Mouse (Mus musculus) myocyte (in vitro differentiated cells): ENCODE results near the gene Cphx3. TPM values are rescaled to one million over a fixed set of nuclear protein-coding genes. Genes with fewer than 3 reads are reported as not detected.
"Not testable (repeated sequence)": the region's sequence is repeated elsewhere in the genome, so short reads cannot be mapped to it uniquely, and the experiment has no call there.

ENCODE experiments used
- H3K27me3 ChIP-seq: one replicate; pipeline ENCODE4 v1.6.1; 2011; ENCODE audit not compliant: control insufficient read depth, insufficient read depth, insufficient read length
- H3K36me3 ChIP-seq: one replicate; pipeline ENCODE4 v1.6.1; 2011; ENCODE audit not compliant: control insufficient read depth, insufficient read depth
- H3K4me2 ChIP-seq: one replicate; pipeline ENCODE4 v1.6.1; 2011; ENCODE audit warnings: low read depth, control low read depth
- H3K4me3 ChIP-seq: one replicate; pipeline ENCODE4 v1.5.1; 2011; ENCODE audit warnings: mild to moderate bottlenecking, control low read depth, moderate library complexity
- H3K79me2 ChIP-seq: one replicate; pipeline ENCODE4 v1.6.1; 2011; ENCODE audit not compliant: control insufficient read depth, insufficient read depth
- H3ac ChIP-seq: one replicate; pipeline ENCODE4 v1.6.1; 2011; ENCODE audit not compliant: control insufficient read depth, insufficient read length
- polyA plus RNA-seq: library from polyadenylated mRNA; unstranded; fragments of >200 nt; fragmentation: generic; extraction: Trizol; gene quantifications from one replicate; pipeline ENCODE4 v1.2.1, GENCODE M21; 2012; ENCODE audit warnings: missing spikeins

The Cphx3 gene
- polyA plus RNA-seq, 1 experiment: 0.23 TPM

DNA sequence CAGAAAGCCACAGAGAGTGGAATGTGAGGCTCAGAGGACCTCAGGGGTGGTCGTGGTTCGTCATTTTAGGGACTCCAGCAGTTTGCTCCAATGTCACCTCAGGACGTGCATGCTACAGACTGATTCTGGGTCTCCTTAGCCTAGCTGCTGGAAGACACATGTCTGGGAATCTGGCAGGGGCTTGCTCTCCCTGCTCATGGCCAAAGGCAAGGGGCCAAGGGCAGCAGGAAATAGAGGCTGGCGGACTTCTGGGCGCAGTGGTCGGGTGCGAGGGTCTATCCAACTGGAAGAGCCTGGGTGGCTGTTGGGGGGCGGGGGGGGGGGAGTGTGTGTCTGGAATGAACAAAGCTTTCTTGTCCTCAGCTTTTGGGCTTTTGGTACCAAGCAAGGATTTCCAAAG lies 106.3 kb downstream of the Cphx3 start:
- not testable (repeated sequence) for H3K36me3 ChIP-seq, H3K4me2 ChIP-seq, H3K27me3 ChIP-seq, H3ac ChIP-seq, H3K79me2 ChIP-seq, H3K4me3 ChIP-seq

DNA sequence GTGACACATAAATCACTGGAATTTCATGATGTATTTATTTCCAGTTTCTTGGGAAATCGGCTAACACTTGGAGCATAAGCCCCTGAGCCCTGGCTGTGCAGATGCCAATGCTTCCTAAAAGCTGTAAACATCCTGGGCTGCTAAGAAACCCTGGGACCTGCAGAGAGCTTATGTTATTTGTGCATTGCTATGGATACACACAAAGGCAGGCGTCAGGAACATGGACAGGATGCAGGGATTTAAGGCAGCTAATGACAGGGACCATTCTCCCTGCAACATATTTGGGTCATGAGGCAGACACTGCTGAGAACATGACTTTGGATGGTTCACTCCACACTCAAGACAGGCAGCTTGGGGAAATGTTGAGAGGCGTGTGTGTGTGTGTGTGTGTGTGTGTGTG lies 115.8 kb downstream of the Cphx3 start:
- H3K4me3 ChIP-seq, H3K36me3 ChIP-seq, H3ac ChIP-seq, H3K79me2 ChIP-seq, H3K4me2 ChIP-seq, H3K27me3 ChIP-seq: not testable (repeated sequence)

DNA sequence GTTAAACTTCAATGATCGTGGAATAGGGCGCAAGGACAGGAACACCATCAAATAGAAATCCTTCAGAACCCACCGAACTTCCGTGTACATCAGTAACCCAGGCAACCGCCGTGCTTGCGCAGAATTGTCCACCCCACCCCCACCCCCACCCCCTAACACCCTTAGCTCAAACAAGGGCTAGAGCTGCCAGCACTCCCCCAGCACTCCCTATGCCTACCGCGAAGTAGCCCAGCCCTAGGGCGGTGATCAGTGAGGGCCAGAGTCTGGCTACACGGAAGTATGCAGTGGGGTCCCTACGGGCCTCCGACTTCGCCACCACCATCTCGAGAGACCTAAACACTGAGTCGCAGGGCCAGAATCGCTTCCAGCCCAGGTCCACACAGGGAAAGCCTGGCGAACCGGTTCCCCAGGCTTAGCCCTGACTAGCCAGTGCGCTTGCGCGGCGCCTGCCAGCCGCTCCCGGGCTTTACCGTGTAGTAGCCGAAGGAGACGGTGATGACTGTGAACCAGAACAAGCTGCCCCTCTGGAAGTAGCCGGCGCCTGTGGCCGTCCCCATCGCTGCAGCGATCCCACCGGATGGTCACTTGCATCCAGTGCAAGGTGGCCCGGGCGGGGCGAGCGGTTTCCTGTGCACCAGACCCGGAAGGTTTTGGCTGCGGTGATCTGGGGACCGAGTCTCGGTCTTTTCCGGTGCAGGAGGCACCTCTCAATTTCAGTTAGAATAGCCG lies 124.3 kb downstream of the Cphx3 start:
- not testable (repeated sequence) for H3K36me3 ChIP-seq, H3K79me2 ChIP-seq, H3K27me3 ChIP-seq, H3K4me3 ChIP-seq, H3ac ChIP-seq, H3K4me2 ChIP-seq

DNA sequence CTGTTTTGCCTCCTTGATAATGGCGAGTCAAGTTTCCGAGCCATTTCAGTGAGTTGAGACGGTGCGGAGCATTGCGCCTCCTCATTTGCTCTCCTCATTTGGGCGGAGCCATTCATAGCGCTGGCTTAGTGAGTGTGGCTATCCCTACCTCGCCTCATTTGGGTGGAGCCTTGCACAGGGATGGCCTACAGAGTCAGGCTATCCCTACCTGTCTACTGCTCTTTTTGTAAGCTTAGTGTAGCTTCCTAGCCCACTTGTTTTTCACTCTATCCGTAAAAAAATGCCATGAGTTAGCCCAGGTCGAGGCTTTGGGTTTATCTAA lies 124.8 kb downstream of the Cphx3 start, which contains the start of gene Tmem254b:
Gene Tmem254b, minus strand, starts transcription at position 116 of the 322 bp plus-strand sequence.
- not testable (repeated sequence) for H3K4me3 ChIP-seq, H3K27me3 ChIP-seq, H3ac ChIP-seq, H3K79me2 ChIP-seq, H3K4me2 ChIP-seq, H3K36me3 ChIP-seq

DNA sequence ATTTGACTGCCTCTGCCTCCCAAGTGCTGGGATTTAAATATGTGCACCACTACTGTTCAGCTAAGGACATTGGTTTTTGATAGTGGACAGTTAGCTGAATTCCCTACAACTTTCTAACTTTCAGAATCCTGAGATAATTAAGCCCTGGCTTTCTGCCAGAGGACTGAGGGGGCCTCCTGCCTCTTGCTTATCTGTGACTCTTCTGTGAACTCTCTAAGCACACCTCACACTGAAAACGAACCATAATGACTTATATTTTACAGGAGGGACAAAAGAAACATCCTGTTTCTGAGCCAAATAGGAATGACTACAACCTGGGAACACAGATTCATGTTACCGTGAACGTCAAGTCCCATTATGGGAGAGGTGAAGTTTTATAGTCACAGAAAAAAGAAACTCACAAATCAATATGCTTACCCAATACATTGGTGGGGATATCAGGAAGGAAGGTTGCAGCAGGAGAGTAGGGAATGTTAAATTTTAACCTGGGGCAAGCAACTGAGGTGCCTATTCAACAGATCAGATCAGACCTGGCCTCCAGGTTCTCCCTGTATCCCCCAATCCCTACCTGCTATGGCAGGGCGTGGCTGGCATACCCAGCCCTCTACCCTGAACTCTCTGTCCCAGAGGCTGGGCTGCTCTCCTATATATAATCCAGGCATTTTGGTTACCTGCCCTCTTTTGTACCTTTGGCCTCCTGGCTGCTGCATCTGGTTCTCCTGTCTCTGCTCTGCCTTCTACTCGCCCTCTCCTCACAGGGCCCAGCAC lies 134.3 kb downstream of the Cphx3 start:
- not testable (repeated sequence) for H3ac ChIP-seq, H3K27me3 ChIP-seq, H3K79me2 ChIP-seq, H3K4me3 ChIP-seq, H3K4me2 ChIP-seq, H3K36me3 ChIP-seq

DNA sequence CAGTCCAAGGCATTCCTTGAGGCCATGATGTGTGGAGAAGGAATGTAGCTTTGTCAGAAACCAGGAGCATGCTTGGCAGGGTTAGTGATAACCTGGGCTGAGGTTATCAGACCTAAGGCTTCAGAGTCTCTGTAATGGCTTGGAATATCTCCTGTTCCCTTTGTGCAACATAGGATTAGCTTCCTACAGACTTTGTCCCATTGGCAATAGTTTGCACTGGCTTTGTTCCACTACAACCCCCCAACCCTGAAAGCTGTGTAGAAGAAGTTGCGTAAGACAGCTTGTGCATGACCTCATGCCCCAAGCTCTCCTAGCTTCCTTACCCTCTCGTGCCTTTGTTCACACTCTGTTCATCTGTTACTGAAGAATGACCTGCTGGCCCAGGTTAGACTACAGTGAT lies 155.1 kb downstream of the Cphx3 start:
- H3ac ChIP-seq, H3K4me2 ChIP-seq, H3K36me3 ChIP-seq, H3K4me3 ChIP-seq, H3K27me3 ChIP-seq, H3K79me2 ChIP-seq: not testable (repeated sequence)

DNA sequence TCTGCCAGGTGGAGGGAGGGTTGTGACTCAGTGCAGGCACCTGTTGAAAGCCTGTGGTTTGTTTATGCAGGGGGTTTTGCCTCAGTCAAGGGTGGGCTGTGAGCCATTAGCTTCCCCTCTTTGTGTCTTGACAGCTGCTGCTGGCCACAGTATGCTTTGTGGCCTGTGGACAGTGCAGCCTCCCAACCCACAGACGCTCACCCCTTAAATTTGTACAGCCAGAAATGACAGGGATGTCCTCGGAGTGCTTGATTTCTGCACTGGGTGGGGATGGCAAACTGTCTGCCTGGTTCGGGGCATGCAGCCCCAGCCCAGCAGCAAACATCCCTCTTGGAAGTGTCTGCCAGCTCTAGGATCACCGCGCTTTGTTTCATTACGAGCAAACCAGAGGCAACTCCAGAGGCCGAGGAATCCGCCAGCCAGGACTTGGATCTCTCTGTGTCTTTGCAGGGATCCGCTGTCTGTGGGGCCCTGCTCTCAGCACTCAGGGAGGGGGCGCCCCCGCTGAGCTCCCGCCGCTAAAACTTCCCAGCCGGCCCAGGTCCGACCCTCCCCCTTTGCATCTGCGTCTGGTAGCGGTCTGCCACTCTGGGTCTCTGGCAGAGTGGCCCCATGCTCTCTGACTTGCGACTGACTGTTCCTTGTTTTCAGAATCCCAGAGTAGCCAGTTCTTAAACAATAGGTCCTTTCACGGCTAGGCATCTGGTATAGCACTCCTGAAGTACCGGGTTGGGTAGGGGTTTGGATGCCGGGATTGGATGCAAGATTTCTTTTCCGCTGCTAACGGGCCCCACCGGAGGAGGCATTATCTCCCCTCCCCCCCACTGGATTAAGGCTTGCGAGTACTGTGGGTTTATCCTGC lies 175.9 kb downstream of the Cphx3 start, which contains the start of gene Duxbl3:
Gene Duxbl3, plus strand, starts transcription at position 207 of the 862 bp plus-strand sequence.
- not testable (repeated sequence) for H3ac ChIP-seq, H3K4me2 ChIP-seq, H3K4me3 ChIP-seq, H3K36me3 ChIP-seq, H3K27me3 ChIP-seq, H3K79me2 ChIP-seq

DNA sequence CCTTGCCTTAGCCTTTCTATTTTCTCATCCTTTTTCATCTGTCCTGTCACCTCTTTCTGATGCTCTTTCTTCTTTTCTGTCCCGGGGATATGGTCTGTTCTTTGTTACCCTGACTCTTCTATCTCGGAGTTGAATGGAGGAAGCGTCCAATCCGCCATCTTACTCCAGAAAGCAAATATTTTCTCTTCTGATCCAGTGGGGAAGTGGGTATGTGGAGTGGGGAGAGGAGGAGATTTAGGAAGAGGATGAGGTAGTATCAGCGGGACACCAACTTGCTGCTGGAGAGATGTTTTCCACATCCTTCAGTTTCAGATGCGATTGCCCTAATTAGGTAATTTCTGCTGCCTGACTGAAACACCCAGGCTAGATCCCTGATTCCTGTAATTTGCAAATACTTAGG lies 176.6 kb downstream of the Cphx3 start:
- H3K4me2 ChIP-seq, H3ac ChIP-seq, H3K4me3 ChIP-seq, H3K36me3 ChIP-seq, H3K79me2 ChIP-seq, H3K27me3 ChIP-seq: not testable (repeated sequence)

Other genes with a start within 250 kb of the Cphx3 start
- gene Anxa11, start 240.1 kb upstream of the Cphx3 start, polyA plus RNA-seq: 140 TPM
- 0.10 TPM for gene Plac9a, start 179.2 kb upstream of the Cphx3 start, polyA plus RNA-seq
- gene Tmem254a, start 154.6 kb upstream of the Cphx3 start, polyA plus RNA-seq: 1.4 TPM
- gene Cphx1, start 144.0 kb upstream of the Cphx3 start, polyA plus RNA-seq: not detected
- gene Duxbl1, start 103.7 kb upstream of the Cphx3 start, polyA plus RNA-seq: not detected
- gene Gm9780, start 39.6 kb upstream of the Cphx3 start, polyA plus RNA-seq: 0.61 TPM
- gene Tmem254c, start 14.9 kb upstream of the Cphx3 start, polyA plus RNA-seq: 4.2 TPM
- not detected for gene Cphx2, start 781 bp upstream of the Cphx3 start, polyA plus RNA-seq
- gene Duxbl2, start 36.1 kb downstream of the Cphx3 start, polyA plus RNA-seq: 0.22 TPM
- gene Plac9b, start 100.2 kb downstream of the Cphx3 start, polyA plus RNA-seq: 1.6 TPM
- gene Tmem254b, start 124.7 kb downstream of the Cphx3 start, polyA plus RNA-seq: 9.6 TPM
- gene Duxbl3, start 175.7 kb downstream of the Cphx3 start, polyA plus RNA-seq: 0.74 TPM